Mouse (Mus musculus) cerebellum, adult 2 months (tissue): Measurements from ENCODE around the gene 1700025G04Rik.

ENCODE experiments used
- CTCF ChIP-seq: fragments of 200-500 bp; IDR thresholded peaks from 2 replicates; pipeline ENCODE4 v1.5.1; 2011; ENCODE audit warnings: low read depth, mild to moderate bottlenecking, control low read depth, low read length, moderate library complexity, borderline replicate concordance; ENCODE audit not compliant: insufficient read depth
- POLR2A ChIP-seq: fragments of 200-500 bp; IDR thresholded peaks from 2 replicates; pipeline ENCODE4 v1.6.1; 2011; ENCODE audit warnings: low read length, control low read depth, borderline replicate concordance; ENCODE audit not compliant: insufficient read depth

GRCm38 (mm10) chr1:152016663-152017062 is 73.3 kb downstream of the 1700025G04Rik start:
- TF ChIP-seq POLR2A (no peak), CTCF (no peak)
